Mouse (Mus musculus): ENCODE measurements around the gene Sgip1. TPM values are rescaled to one million over a fixed set of nuclear protein-coding genes. Genes with fewer than 3 reads are reported as not detected.

Sgip1 gene
- polyA plus RNA-seq, 1 experiment: not detected

DNA sequence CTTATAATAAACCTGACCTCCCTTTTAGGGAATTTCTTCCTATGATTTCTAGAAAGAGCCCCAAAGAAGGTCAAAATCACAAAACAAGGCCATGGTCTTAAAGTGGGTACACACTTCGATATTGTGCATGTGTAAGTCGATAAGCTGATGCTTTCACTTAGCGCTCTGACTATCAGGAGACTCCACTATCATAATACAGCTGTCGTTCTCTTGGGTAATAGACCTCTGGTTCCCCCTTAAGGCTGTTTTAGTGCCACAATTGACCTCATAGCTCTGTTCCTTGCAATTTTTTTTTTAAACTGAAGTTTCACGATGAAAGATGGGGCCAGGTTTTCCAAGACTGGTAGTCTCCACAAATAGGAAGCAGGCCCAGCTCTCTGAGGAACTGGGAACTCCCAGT, 238.3 kb downstream of the Sgip1 start:
- no peak overlapping the region for H3K4me3 ChIP-seq (ENCODE audit: insufficient read depth, low read depth, low read length)
- 64% methylated on average over 5 of the region's 5 CpGs for WGBS
- no peak overlapping the region for H3K27ac ChIP-seq (ENCODE audit: insufficient read depth, low read depth, low read length)
- TF ChIP-seq CTCF (IDR thresholded peaks at IDR 0.05; ENCODE audit: insufficient read depth, low read depth, low read length) (no peak), POLR2A (IDR thresholded peaks at IDR 0.05; ENCODE audit: insufficient read depth, low read depth, low read length) (no peak)
- peaks cover 10% of the 10 kb centered on the region for H3K4me1 ChIP-seq (ENCODE audit: control insufficient read depth, insufficient read depth, low read length)

GRCm38 (mm10) chr4:102981709-102982108, 240.6 kb downstream of the Sgip1 start:
- TF ChIP-seq POLR2A (IDR thresholded peaks at IDR 0.05; ENCODE audit: insufficient read depth, low read depth, low read length) (no peak), CTCF (IDR thresholded peaks at IDR 0.05; ENCODE audit: insufficient read depth, low read depth, low read length) (no peak)
- Histone ChIP-seq H3K4me1 (ENCODE audit: control insufficient read depth, insufficient read depth, low read length) (peaks cover 10% of the 10 kb centered on the region), H3K4me3 (ENCODE audit: insufficient read depth, low read depth, low read length) (no peak overlapping the region), H3K27ac (ENCODE audit: insufficient read depth, low read depth, low read length) (no peak overlapping the region)
- WGBS: 93% methylated on average over 8 of the region's 8 CpGs

- no peak for TF ChIP-seq POLR2A (IDR thresholded peaks at IDR 0.05; ENCODE audit: insufficient read depth, low read depth, low read length)
- no peak for TF ChIP-seq CTCF (IDR thresholded peaks at IDR 0.05; ENCODE audit: insufficient read depth, low read depth, low read length)
- H3K4me3 ChIP-seq (ENCODE audit: insufficient read depth, low read depth, low read length): no peak overlapping the region
- H3K4me1 ChIP-seq (ENCODE audit: control insufficient read depth, insufficient read depth, low read length): no peaks in the 10 kb centered on the region
- WGBS: 82% methylated on average over 7 of the region's 7 CpGs
- H3K27ac ChIP-seq (ENCODE audit: insufficient read depth, low read depth, low read length): no peak overlapping the region
These were observed 245.1 kb downstream of the Sgip1 start for GRCm38 (mm10) chr4:102986173-102986572.

- Histone ChIP-seq H3K4me1 (ENCODE audit: control insufficient read depth, insufficient read depth, low read length) (no peaks in the 10 kb centered on the region), H3K4me3 (ENCODE audit: insufficient read depth, low read depth, low read length) (no peak overlapping the region), H3K27ac (ENCODE audit: insufficient read depth, low read depth, low read length) (no peak overlapping the region)
- 4% methylated on average over 2 of the region's 2 CpGs for WGBS
- TF ChIP-seq CTCF (IDR thresholded peaks at IDR 0.05; ENCODE audit: insufficient read depth, low read depth, low read length) (no peak), POLR2A (IDR thresholded peaks at IDR 0.05; ENCODE audit: insufficient read depth, low read depth, low read length) (no peak)
These were observed 245.8 kb downstream of the Sgip1 start for GRCm38 (mm10) chr4:102986917-102987316.

- TF ChIP-seq POLR2A (IDR thresholded peaks at IDR 0.05; ENCODE audit: insufficient read depth, low read depth, low read length) (no peak), CTCF (IDR thresholded peaks at IDR 0.05; ENCODE audit: insufficient read depth, low read depth, low read length) (no peak)
- 67% methylated on average over 4 of the region's 4 CpGs for WGBS
- Histone ChIP-seq H3K4me1 (ENCODE audit: control insufficient read depth, insufficient read depth, low read length) (no peaks in the 10 kb centered on the region), H3K4me3 (ENCODE audit: insufficient read depth, low read depth, low read length) (no peak overlapping the region), H3K27ac (ENCODE audit: insufficient read depth, low read depth, low read length) (no peak overlapping the region)
These were observed 246.2 kb downstream of the Sgip1 start for GRCm38 (mm10) chr4:102987325-102987724.

DNA sequence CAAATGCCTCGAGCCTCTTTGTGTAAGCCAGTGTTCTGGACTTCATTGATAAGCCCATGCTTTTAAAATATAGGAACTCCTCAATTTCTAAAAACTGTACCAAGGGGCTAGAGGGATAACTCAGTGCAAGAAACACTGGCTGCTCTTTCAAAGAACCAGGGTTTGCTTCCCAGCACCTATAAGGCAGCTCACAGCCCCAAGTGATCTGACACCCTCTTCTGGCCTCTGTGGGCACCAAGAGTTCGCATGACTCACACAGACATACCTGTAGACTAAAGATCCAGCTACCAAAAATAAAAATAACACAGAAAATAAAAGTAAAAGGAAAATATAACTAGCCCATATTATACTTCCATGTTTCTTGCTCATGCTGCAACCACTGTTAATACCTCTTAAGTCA, 246.7 kb downstream of the Sgip1 start:
- Histone ChIP-seq H3K4me3 (ENCODE audit: insufficient read depth, low read depth, low read length) (no peak overlapping the region), H3K4me1 (ENCODE audit: control insufficient read depth, insufficient read depth, low read length) (no peaks in the 10 kb centered on the region), H3K27ac (ENCODE audit: insufficient read depth, low read depth, low read length) (no peak overlapping the region)
- TF ChIP-seq POLR2A (IDR thresholded peaks at IDR 0.05; ENCODE audit: insufficient read depth, low read depth, low read length) (no peak), CTCF (IDR thresholded peaks at IDR 0.05; ENCODE audit: insufficient read depth, low read depth, low read length) (no peak)
- WGBS: 76% methylated on average over 2 of the region's 2 CpGs

- Histone ChIP-seq H3K27ac (ENCODE audit: insufficient read depth, low read depth, low read length) (no peak overlapping the region), H3K4me1 (ENCODE audit: control insufficient read depth, insufficient read depth, low read length) (no peaks in the 10 kb centered on the region), H3K4me3 (ENCODE audit: insufficient read depth, low read depth, low read length) (no peak overlapping the region)
- TF ChIP-seq POLR2A (IDR thresholded peaks at IDR 0.05; ENCODE audit: insufficient read depth, low read depth, low read length) (no peak), CTCF (IDR thresholded peaks at IDR 0.05; ENCODE audit: insufficient read depth, low read depth, low read length) (no peak)
- 86% methylated on average over 6 of the region's 6 CpGs for WGBS
These were observed 247.4 kb downstream of the Sgip1 start for GRCm38 (mm10) chr4:102988526-102988925.

GRCm38 (mm10) chr4:102989391-102989790, 248.3 kb downstream of the Sgip1 start:
- no peak overlapping the region for H3K27ac ChIP-seq (ENCODE audit: insufficient read depth, low read depth, low read length)
- TF ChIP-seq POLR2A (IDR thresholded peaks at IDR 0.05; ENCODE audit: insufficient read depth, low read depth, low read length): no peak
- TF ChIP-seq CTCF (IDR thresholded peaks at IDR 0.05; ENCODE audit: insufficient read depth, low read depth, low read length): no peak
- 77% methylated on average over 5 of the region's 5 CpGs for whole genome bisulfite sequencing
- H3K4me1 ChIP-seq (ENCODE audit: control insufficient read depth, insufficient read depth, low read length): no peaks in the 10 kb centered on the region
- H3K4me3 ChIP-seq (ENCODE audit: insufficient read depth, low read depth, low read length): no peak overlapping the region

DNA sequence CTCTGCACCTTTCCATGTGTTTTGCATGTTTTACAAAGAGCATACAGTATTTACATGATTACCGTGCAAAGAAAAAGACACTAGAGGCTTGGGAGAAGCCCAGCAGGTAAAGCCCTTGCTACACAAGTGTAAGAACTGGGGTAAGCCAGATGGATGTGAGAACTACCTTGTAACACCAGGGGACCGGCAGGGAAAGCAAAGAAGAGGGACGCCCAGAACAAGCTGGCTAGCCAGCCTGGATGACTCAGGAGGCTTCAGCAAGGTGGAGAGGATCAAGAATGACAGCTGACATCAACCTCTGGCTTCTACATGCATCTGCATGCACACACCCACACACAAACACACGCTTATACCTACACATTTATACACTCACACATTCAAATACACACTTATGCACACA, 248.9 kb downstream of the Sgip1 start:
- Histone ChIP-seq H3K27ac (ENCODE audit: insufficient read depth, low read depth, low read length) (no peak overlapping the region), H3K4me3 (ENCODE audit: insufficient read depth, low read depth, low read length) (no peak overlapping the region), H3K4me1 (ENCODE audit: control insufficient read depth, insufficient read depth, low read length) (no peaks in the 10 kb centered on the region)
- TF ChIP-seq CTCF (IDR thresholded peaks at IDR 0.05; ENCODE audit: insufficient read depth, low read depth, low read length): no peak
- no peak for TF ChIP-seq POLR2A (IDR thresholded peaks at IDR 0.05; ENCODE audit: insufficient read depth, low read depth, low read length)
- 86% methylated on average over 4 of the region's 4 CpGs for WGBS
